Mouse (Mus musculus): ENCODE data around the gene Gtf2h1. TPM values are rescaled to one million over a fixed set of nuclear protein-coding genes. Genes with fewer than 3 reads are reported as not detected.
"Not testable (repeated sequence)": the region's sequence is repeated elsewhere in the genome, so short reads cannot be mapped to it uniquely, and the experiment has no call there.

The Gtf2h1 gene
- total RNA-seq, 4 experiments from 2014 or later, result 34.4 to 40.6 (median 36.0) TPM

GRCm38 (mm10) chr7:46830799-46831590 is 35.1 kb downstream of the Gtf2h1 start:
- DNase-seq (ENCODE audit: low spot score in 2 of 2), result no peak

DNA sequence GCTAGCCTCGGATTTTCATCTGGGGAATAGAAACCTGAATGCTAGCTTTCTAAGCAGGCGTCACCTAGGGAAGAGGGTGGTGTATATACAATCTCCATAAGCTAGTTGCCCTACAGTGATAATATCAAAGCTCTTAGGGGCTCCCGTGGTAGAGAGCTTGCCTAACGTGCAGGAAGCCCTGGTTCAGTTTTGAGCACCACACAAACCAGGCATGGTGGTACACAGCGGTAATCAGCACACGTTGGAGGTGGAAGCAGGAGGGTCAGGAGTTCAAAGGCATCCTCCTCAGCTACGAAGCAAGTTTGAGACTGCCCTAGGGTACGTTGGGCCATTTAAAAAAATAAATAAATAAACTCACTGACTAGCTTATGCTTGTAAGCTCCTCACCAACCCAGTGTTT is 35.8 kb downstream of the Gtf2h1 start:
- no peak for DNase-seq (ENCODE audit: low spot score in 2 of 2)

- DNase-seq (ENCODE audit: low spot score in 2 of 2), result not testable (repeated sequence)
Measured at GRCm38 (mm10) chr7:46832112-46832810, 36.4 kb downstream of the Gtf2h1 start.

DNA sequence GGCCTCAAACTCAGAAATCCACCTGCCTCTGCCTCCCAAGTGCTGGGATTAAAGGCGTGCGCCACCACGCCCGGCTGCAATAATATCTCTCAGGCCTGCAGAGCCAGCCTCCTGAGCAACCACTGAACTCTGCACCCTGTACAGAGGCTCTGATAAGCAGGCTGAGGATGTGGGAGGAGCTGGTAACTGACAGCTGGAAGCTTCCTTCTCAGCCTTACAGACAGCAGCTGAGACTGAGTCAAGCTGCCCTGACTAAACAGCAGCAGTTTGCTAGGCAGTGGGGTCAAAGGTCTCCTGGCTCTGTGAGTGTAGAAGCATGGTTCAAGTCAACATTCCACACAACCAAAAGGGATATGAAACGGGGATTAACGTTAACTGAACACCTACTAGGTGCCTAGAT is 37.4 kb downstream of the Gtf2h1 start:
- no peak for DNase-seq (ENCODE audit: low spot score in 2 of 2)

- no peak for DNase-seq (ENCODE audit: low spot score in 2 of 2)
Measured at GRCm38 (mm10) chr7:46833670-46834255, 37.9 kb downstream of the Gtf2h1 start.

GRCm38 (mm10) chr7:46834994-46835610 is 39.2 kb downstream of the Gtf2h1 start:
- DNase-seq (ENCODE audit: low spot score in 2 of 2), result no peak

GRCm38 (mm10) chr7:46836357-46836756 is 40.5 kb downstream of the Gtf2h1 start:
- no peak for DNase-seq (ENCODE audit: low spot score in 2 of 2)

GRCm38 (mm10) chr7:46837073-46837472 is 41.2 kb downstream of the Gtf2h1 start:
- no peak for DNase-seq (ENCODE audit: low spot score in 2 of 2)

DNA sequence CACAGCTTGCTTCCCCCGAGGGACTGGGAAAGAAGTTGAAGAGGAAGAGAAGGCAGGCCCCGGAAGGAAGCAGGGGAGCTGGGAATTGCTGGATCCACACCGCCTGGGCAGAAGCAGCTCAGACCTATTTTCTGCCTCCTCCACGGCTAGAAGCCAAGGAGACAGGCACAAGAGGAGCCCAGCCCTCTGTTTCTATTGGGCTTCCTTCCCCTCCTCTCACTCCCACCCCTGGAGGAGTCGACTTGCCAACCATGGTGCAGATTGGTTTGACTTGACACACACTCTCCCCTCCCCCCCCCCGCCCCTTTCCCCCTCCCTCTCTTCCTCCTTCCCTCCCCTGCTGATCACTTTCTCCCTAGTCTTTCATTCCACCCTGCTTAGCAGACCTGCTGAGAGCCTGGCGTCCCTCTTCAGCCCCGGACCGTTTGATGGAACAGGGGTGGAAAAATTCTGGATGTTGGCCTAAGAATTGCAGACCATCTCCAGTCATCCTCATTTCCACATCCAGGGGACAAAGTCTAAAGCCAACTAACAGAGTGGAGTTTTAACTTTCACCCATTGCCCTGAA is 42.3 kb downstream of the Gtf2h1 start:
- no peak for DNase-seq (ENCODE audit: low spot score in 2 of 2)

DNA sequence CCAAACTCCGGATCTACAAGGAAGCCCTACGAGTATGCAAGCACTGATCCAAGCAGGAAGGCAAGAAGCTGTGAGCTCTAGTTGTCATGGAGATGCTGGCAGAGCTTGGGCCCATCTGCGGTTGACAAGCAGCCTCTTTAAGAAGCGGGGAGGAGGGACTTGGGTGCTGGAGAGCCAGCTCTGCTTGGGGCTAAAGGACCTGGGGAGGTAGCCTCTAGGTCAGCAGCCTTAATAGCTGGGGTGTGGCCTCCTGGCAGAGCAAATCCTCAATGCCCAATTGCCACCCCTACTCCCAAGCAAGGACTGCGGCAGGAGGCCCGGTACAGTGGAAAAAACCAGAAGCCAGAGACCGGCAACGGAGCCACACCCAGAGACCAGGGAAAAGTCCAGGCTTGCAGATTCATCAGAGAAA is 43.0 kb downstream of the Gtf2h1 start:
- peak; percentile 85 to 89 for DNase-seq (ENCODE audit: low spot score in 2 of 2)

- no peak for DNase-seq (ENCODE audit: low spot score in 2 of 2)
Measured at GRCm38 (mm10) chr7:46839446-46839845, 43.5 kb downstream of the Gtf2h1 start.

- DNase-seq (ENCODE audit: low spot score in 2 of 2), result no peak
Measured at GRCm38 (mm10) chr7:46839861-46840260, 44.0 kb downstream of the Gtf2h1 start.

GRCm38 (mm10) chr7:46840326-46840725 is 44.4 kb downstream of the Gtf2h1 start:
- no peak for DNase-seq (ENCODE audit: low spot score in 2 of 2)

GRCm38 (mm10) chr7:46840787-46841525 is 45.1 kb downstream of the Gtf2h1 start, which contains the start of gene Ldha:
Ldha (plus strand) TSS chr7:46841475.
- DNase-seq (ENCODE audit: low spot score in 2 of 2), result no peak

- no peak for DNase-seq (ENCODE audit: low spot score in 2 of 2)
Measured at GRCm38 (mm10) chr7:46842278-46842677, 46.4 kb downstream of the Gtf2h1 start.

DNA sequence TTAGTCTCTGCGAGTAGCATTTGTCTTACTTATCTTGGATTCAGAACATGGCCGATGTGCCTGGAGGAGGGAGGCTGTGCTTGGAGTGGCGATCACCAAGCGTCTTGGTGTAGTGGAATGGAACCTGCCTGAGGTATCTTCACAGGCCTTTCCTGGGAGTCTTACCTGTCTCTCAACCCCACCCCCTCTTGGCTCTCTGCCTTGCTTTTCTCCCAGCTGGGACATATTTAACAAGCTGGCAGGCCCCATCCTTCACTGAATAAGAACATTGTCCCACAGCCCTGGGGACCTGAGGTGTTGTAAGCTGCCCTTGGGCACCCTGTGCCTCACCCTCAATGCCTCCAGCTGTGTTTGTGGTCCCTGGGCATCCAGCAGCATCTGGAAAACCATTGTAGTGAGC is 47.7 kb downstream of the Gtf2h1 start:
- DNase-seq (ENCODE audit: low spot score in 2 of 2), result no peak

GRCm38 (mm10) chr7:46845211-46845977 is 49.5 kb downstream of the Gtf2h1 start:
- DNase-seq (ENCODE audit: low spot score in 2 of 2), result peak; percentile 81 to 89

DNA sequence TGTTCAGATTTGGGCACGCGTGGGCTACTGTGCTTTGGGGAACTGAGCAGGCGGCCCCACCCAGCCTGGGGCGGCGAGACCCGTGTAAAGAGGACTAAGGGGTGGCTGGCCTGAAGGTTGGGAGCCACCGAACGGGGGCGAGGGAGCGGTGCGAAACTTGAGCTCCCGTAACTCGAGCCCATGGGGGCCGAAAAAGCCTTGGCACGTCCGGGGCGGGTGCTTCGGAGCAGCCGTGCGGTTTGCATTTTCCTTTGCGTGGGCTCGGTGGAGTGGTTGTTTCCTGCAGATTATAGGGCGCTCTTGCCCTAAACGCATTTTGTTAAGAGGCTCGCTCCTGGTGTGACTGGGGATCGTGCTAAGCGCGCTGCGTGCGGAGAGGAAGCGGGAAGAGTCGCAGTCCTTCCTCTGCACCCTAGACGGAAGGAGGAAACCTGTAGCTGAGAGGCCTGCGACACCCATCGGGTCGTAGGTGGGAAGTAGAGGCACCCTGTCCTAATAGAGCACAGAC is 50.1 kb downstream of the Gtf2h1 start:
- DNase-seq (ENCODE audit: low spot score in 2 of 2), result peak in 1 of 2 experiments; percentile 46

DNA sequence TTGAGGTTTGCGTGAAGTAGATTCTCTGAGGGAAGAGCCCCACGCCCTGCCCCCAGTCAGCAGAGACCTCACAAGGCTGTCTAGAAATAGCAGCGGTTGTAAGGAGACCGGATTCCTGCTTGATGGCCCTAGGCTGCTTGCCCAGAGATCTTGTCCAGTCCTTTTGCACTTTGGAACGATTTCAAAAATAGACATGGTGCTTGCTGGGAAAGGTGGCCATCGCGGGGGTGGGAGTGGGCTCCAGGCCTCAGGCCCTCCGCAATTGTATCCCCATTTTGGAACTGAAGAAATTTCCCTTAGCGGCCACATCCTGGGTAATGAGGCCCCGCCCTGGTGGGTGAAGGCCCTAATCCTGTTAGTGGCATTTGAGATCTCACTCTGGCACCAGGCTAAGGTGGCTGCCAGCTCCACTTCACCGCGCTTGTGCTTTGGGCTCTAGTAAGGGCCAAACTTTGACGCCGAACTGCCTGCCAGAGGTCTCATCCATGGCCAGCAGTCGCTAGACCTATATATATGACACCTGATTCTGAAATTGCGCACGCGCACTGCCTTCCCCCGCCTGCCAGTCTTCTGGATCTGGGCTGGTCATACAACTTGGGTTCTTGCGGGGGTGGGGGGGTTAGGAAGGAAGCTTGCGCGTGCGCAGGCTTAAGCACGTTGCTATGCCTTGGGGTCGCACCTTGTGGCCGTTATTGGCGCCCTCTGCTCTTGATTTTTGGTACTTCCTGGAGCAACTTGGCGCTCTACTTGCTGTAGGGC is 50.8 kb downstream of the Gtf2h1 start:
- DNase-seq (ENCODE audit: low spot score in 2 of 2), result peak in 1 of 2 experiments; percentile 48
